Mouse (Mus musculus): ENCODE data around the gene Gm43738.
A peak's percentile ranks its signal among the peaks of the same experiment; 100 is the strongest.

DNA sequence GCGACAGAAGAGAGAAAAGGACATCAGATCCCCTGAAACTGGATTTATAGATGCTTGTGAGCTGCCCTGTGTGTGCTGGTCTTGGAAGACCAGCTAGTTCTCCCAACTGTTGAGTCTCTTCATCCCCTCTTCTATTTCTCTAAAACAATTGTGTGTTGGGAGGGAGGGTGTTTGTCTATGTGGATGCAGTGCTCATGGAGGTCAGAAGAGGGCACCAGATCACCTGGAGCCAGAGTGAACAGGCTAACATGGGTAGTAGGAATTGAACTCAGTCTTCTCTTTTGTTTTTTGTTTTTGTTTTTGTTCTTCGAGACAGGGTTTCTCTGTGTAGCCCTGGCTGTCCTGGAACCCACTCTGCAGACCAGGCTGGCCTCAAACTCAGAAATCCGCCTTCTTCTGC, 42.1 kb downstream of the Gm43738 start:
- TF ChIP-seq EP300 (IDR thresholded peaks at IDR 0.05; ENCODE audit: insufficient read depth, low read depth, low read length): no peak
- TF ChIP-seq CTCF (IDR thresholded peaks at IDR 0.05): peak; percentile 74
- TF ChIP-seq POLR2A (IDR thresholded peaks at IDR 0.05; ENCODE audit: insufficient read depth, low read depth, low read length): no peak
